Mouse (Mus musculus): ENCODE data around the gene Ccs.

Gene Ccs

GRCm38 (mm10) chr19:4782891-4783290 is 56.2 kb downstream of the Ccs start:
- no peak for DNase-seq (ENCODE audit: low spot score in 2 of 2)
